Mouse (Mus musculus): ENCODE results near the gene Sp100. TPM values are rescaled to one million over a fixed set of nuclear protein-coding genes. Genes with fewer than 3 reads are reported as not detected.
A peak's percentile ranks its signal among the peaks of the same experiment; 100 is the strongest.

Sp100 gene
- polyA plus RNA-seq, 1 experiment, result 0.02 TPM

DNA sequence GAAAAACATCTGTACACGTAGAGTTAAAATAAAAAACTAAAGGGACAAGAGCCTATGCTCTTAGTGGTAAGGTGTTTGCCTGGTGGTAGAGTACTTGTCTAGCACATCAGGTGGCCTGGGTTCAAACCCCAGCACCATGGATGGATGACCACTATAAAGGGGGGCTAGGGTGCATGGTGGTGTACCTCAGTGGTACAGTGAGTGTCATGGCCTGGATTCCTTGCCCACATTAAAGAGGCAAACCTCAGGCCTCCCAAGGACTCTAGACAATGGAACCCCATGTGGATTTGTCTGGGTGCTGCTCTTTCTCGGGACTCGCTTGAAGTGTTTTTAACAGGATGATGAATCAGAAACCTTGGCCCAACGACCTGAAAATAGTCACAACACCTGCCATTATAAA, 52.7 kb downstream of the Sp100 start:
- H3K9me3 ChIP-seq (ENCODE audit: control insufficient read depth, low read length), result no peaks in the 10 kb centered on the region
- TF ChIP-seq GATA1 (IDR thresholded peaks at IDR 0.05; ENCODE audit: low read length) (no peak), TAL1 (IDR thresholded peaks at IDR 0.05; ENCODE audit: low read length) (no peak)
- no peaks in the 10 kb centered on the region for H3K27me3 ChIP-seq (ENCODE audit: control insufficient read depth)
- peaks cover 10% of the 10 kb centered on the region for H3K4me1 ChIP-seq (ENCODE audit: control insufficient read depth)
- H3K36me3 ChIP-seq (ENCODE audit: control insufficient read depth), result no peaks in the 10 kb centered on the region
- H3K4me3 ChIP-seq (replicated peaks), result no peak overlapping the region

DNA sequence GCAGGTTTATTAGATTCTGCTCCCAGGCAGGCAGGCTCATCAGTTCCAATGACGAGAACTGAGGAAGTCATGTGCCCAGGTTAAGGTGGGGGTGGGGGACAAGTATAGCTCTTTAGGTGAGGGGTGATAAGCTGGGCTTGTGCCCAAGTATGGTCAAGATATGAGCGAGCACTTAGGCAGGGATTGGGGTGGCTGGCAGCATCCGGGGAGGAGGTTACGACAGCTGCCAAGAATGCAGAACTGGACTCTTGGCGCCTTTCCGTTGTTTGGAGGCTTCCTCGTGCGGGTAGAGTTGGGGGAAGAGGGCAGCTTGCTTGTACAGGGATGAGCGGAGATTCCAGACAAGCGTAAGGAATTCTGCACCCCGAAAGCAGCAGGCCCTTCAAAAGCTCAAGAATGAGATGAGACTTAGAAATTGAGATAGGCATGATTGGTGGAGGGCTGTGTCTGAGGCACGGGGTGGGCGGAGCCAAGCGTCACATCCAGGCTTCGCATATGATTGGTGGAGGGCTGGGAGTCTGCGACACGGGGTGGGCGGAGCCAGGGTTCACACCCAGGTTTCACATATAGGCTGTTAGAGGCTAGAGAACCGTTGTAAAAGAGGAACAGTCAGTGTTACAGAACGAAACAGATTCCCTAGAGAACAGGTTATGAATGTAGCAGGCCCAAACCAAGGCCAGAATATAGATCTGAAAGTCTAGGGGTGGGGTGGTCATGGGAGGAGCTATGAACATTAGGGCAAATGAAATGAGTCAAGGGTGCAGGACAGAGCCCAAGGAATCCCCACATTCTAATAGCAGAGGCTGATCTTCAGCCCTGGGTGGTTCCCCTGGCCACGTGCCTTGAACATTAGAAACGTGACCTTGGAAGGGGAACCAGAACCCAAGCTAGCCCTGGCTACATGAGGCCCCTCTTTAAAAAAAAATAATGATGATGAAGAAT, 53.7 kb downstream of the Sp100 start:
- Histone ChIP-seq H3K36me3 (ENCODE audit: control insufficient read depth) (no peaks in the 10 kb centered on the region), H3K27me3 (ENCODE audit: control insufficient read depth) (no peaks in the 10 kb centered on the region), H3K4me1 (ENCODE audit: control insufficient read depth) (peaks cover 10% of the 10 kb centered on the region), H3K9me3 (ENCODE audit: control insufficient read depth, low read length) (no peaks in the 10 kb centered on the region), H3K4me3 (replicated peaks) (peak overlapping the region; percentile 50)
- TF ChIP-seq GATA1 (IDR thresholded peaks at IDR 0.05; ENCODE audit: low read length) (no peak), TAL1 (IDR thresholded peaks at IDR 0.05; ENCODE audit: low read length) (no peak)

DNA sequence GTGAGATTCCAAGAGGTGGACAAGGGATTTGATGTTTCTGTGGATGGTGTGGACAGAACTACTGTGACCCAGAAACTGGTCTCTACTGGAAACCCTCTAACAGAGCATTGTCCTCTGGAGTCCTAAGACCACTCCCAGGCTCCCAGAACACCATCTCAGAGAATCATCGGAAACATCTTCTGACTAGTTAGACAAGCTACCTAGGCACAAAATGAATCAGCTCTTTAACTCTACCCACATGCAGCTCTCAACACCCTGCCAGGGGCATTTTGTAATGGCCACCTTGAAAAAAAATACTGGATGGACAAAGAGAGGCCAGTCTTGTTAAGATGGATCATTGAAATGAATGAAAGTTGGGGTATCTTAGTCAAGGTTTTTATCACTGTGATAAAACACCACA, 55.8 kb downstream of the Sp100 start:
- no peaks in the 10 kb centered on the region for H3K27me3 ChIP-seq (ENCODE audit: control insufficient read depth)
- no peak overlapping the region for H3K4me3 ChIP-seq (replicated peaks)
- TF ChIP-seq GATA1 (IDR thresholded peaks at IDR 0.05; ENCODE audit: low read length) (no peak), TAL1 (IDR thresholded peaks at IDR 0.05; ENCODE audit: low read length) (no peak)
- H3K4me1 ChIP-seq (ENCODE audit: control insufficient read depth), result peaks cover 10% of the 10 kb centered on the region
- H3K9me3 ChIP-seq (ENCODE audit: control insufficient read depth, low read length), result no peaks in the 10 kb centered on the region
- no peaks in the 10 kb centered on the region for H3K36me3 ChIP-seq (ENCODE audit: control insufficient read depth)

DNA sequence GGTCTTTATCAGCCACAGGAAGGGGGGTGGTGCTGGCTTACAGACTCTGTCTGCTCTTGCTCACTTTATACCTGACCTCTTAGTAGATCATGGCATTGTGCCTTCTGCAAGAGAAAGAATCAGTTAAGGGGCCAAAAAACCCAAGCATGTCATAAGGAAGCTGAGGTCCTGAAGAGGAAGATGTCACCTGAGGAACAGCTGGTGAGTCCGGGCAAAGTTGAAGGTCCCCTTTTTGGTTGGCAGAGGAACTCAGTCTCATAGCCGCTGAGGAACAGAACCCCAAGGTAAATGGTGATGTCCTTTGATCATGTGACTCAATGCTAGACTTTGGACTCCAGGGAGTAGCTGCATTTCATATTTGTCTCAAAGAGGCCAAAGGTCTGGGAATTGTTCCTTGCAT, 57.0 kb downstream of the Sp100 start:
- Histone ChIP-seq H3K36me3 (ENCODE audit: control insufficient read depth) (no peaks in the 10 kb centered on the region), H3K27me3 (ENCODE audit: control insufficient read depth) (no peaks in the 10 kb centered on the region), H3K9me3 (ENCODE audit: control insufficient read depth, low read length) (no peaks in the 10 kb centered on the region), H3K4me3 (replicated peaks) (no peak overlapping the region), H3K4me1 (ENCODE audit: control insufficient read depth) (peaks cover 10% of the 10 kb centered on the region)
- TF ChIP-seq GATA1 (IDR thresholded peaks at IDR 0.05; ENCODE audit: low read length) (no peak), TAL1 (IDR thresholded peaks at IDR 0.05; ENCODE audit: low read length) (no peak)

DNA sequence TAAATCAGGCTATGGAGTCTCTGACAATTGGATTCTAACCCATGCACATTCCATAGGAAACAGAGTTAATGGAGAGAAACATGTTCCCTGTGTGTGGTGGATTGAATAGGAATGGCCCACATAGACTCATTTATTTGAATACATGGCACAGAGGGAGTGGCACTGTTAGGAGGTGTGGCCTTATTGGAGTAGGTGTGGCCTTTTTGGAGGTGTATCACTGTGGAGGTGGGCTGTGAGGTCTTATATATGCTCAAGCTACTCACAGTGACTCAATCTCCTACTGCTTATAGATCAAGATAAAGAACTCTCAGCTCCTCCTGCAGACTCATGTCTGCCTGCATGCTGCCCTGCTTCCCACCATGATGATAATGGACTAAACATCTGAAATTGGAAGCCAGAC, 64.7 kb downstream of the Sp100 start:
- Histone ChIP-seq H3K27me3 (ENCODE audit: control insufficient read depth) (no peaks in the 10 kb centered on the region), H3K36me3 (ENCODE audit: control insufficient read depth) (no peaks in the 10 kb centered on the region), H3K9me3 (ENCODE audit: control insufficient read depth, low read length) (no peaks in the 10 kb centered on the region), H3K4me1 (ENCODE audit: control insufficient read depth) (no peaks in the 10 kb centered on the region), H3K4me3 (replicated peaks) (no peak overlapping the region)
- TF ChIP-seq TAL1 (IDR thresholded peaks at IDR 0.05; ENCODE audit: low read length) (no peak), GATA1 (IDR thresholded peaks at IDR 0.05; ENCODE audit: low read length) (no peak)

DNA sequence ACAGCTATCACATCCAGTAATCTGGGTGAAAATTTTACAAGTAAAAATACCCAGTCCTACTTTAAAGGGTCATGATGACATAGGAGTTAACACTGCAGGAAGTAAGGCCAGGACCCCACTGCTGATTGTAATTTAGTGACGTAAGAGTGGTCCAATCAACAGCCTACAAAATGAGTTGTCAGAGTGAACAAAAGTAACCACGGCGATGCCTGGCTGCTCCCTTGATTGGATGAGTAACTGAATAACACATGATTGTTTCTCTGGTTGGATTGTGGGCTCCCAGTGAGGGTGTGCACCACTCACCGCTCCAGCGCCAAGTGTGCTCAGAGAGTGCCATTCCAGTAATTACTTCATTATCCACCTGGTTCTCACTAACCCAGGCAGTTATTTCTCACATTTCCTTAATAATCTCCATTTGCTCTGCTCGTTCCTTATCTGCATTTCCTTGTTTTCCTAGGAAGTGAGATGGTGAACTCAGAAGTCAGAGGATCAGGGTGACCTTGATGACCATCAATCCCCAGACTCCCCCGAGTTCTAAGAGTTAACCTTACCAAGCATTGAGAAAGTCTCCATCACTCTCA, 66.7 kb downstream of the Sp100 start:
- no peaks in the 10 kb centered on the region for H3K9me3 ChIP-seq (ENCODE audit: control insufficient read depth, low read length)
- no peaks in the 10 kb centered on the region for H3K36me3 ChIP-seq (ENCODE audit: control insufficient read depth)
- H3K4me1 ChIP-seq (ENCODE audit: control insufficient read depth), result no peaks in the 10 kb centered on the region
- TF ChIP-seq GATA1 (IDR thresholded peaks at IDR 0.05; ENCODE audit: low read length) (no peak), TAL1 (IDR thresholded peaks at IDR 0.05; ENCODE audit: low read length) (no peak)
- no peaks in the 10 kb centered on the region for H3K27me3 ChIP-seq (ENCODE audit: control insufficient read depth)
- H3K4me3 ChIP-seq (replicated peaks), result no peak overlapping the region

DNA sequence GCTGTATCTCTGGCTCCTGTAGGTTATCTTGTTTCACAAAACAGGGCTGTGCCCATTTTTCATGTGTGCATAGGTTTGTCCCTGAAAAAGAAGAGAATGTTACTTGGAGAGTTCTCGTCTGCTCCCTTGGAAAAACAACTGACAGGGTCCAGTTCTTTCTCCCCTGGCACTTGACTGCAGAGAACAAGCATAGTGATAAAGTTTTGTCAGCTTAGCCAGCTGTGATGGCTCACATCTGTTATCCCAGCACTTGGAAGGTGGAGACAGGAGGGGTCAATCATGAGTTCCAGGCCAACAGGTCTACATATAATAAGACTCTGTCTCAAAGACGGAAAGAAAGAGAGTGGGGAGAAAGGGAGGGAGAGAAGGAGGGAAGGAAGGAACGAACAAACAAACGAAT, 69.3 kb downstream of the Sp100 start:
- H3K27me3 ChIP-seq (ENCODE audit: control insufficient read depth), result no peaks in the 10 kb centered on the region
- no peak overlapping the region for H3K4me3 ChIP-seq (replicated peaks)
- H3K9me3 ChIP-seq (ENCODE audit: control insufficient read depth, low read length), result no peaks in the 10 kb centered on the region
- H3K36me3 ChIP-seq (ENCODE audit: control insufficient read depth), result no peaks in the 10 kb centered on the region
- TF ChIP-seq GATA1 (IDR thresholded peaks at IDR 0.05; ENCODE audit: low read length) (no peak), TAL1 (IDR thresholded peaks at IDR 0.05; ENCODE audit: low read length) (no peak)
- no peaks in the 10 kb centered on the region for H3K4me1 ChIP-seq (ENCODE audit: control insufficient read depth)

DNA sequence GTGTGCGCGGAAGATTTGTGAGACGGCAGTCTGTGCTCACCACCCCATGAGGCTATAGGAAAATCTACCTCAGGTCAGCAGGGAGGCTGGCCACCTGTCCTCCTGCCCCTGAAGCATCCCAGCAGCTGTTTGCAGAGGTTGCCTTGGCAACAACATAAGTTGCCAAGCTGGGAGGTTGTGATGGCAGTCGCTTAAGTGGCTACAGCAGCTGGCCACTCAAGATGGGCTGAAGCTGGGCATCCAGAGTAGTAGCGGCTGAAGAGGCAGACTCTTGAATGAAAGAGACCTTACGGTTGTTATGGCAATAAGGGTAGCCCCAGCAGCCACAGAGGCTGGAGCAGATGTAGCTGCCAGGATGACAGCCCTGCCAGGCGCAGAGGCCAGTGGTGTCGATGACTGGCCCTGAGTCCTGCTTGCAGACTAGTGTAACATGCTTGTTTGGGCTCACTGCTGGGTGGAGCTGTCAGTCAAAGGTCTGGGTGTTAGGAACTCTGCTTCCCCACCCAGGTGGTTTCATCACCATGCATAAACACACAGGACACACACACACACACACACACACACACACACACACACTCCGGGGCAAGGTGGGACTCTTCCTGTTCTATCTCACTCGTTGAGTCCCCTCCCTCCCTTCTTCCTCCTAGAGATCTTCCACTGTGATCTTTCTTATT, 70.6 kb downstream of the Sp100 start:
- Histone ChIP-seq H3K9me3 (ENCODE audit: control insufficient read depth, low read length) (no peaks in the 10 kb centered on the region), H3K4me1 (ENCODE audit: control insufficient read depth) (no peaks in the 10 kb centered on the region), H3K4me3 (replicated peaks) (no peak overlapping the region), H3K27me3 (ENCODE audit: control insufficient read depth) (no peaks in the 10 kb centered on the region), H3K36me3 (ENCODE audit: control insufficient read depth) (no peaks in the 10 kb centered on the region)
- TF ChIP-seq TAL1 (IDR thresholded peaks at IDR 0.05; ENCODE audit: low read length), result no peak

DNA sequence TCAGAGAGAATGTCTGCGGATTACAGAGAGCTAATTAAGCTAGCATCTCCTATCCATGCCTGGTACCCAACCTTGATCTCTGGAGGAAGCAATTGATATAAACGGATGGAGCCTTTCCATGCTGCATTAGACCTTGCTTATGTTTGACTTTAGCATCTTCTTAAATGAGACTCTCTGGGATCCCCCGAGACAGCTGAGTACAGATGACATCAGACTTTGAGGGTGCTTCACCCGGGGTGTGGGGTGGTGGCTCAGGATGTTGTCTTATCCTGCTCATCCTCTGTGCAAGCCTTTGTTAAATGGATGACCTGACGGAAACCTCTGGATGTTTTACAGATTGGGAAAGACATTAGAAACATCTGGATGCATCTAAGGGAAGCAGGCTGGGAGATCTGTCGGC, 80.7 kb downstream of the Sp100 start:
- H3K4me3 ChIP-seq (replicated peaks), result no peak overlapping the region
- H3K36me3 ChIP-seq (ENCODE audit: control insufficient read depth), result no peaks in the 10 kb centered on the region
- TF ChIP-seq GATA1 (IDR thresholded peaks at IDR 0.05; ENCODE audit: low read length), result no peak
- TF ChIP-seq TAL1 (IDR thresholded peaks at IDR 0.05; ENCODE audit: low read length), result no peak
- no peaks in the 10 kb centered on the region for H3K27me3 ChIP-seq (ENCODE audit: control insufficient read depth)
- H3K9me3 ChIP-seq (ENCODE audit: control insufficient read depth, low read length), result no peaks in the 10 kb centered on the region
- H3K4me1 ChIP-seq (ENCODE audit: control insufficient read depth), result peaks cover 6% of the 10 kb centered on the region

Measured in erythroblast, embryonic 14.5 days (primary cell).